Mouse (Mus musculus) E14TG2a.4 (cell line): ENCODE data around the gene Htra3.

Source experiments
- CTCF ChIP-seq: conservative IDR thresholded peaks from 2 replicates; pipeline ENCODE4 v1.5.1; 2014; ENCODE audit warnings: low read length
- NANOG ChIP-seq: IDR thresholded peaks from 2 replicates; pipeline ENCODE4 v1.6.1; 2014; ENCODE audit warnings: borderline replicate concordance, low read length, mixed read lengths
- POU5F1 ChIP-seq: IDR thresholded peaks from 2 replicates; pipeline ENCODE4 v1.6.1; 2014; ENCODE audit warnings: low read length, borderline replicate concordance

- TF ChIP-seq CTCF = no peak
- no peak for TF ChIP-seq POU5F1
- no peak for TF ChIP-seq NANOG
These were observed 32.7 kb downstream of the Htra3 start for GRCm38 (mm10) chr5:35646927-35647326.
